Mouse (Mus musculus): Measurements from ENCODE around the gene Stk39. TPM values are rescaled to one million over a fixed set of nuclear protein-coding genes. Genes with fewer than 3 reads are reported as not detected.
A peak's percentile ranks its signal among the peaks of the same experiment; 100 is the strongest.

The Stk39 gene
- polyA plus RNA-seq, 1 experiment from 2014 or later: 11.8 TPM

- TF ChIP-seq CTCF (IDR thresholded peaks at IDR 0.05) (no peak), EP300 (IDR thresholded peaks at IDR 0.05) (peak; percentile 52; the same call in 1 of the 2 replicates)
Measured at GRCm38 (mm10) chr2:68432834-68433233, 39.2 kb downstream of the Stk39 start.

GRCm38 (mm10) chr2:68431024-68431962, 40.8 kb downstream of the Stk39 start:
- ATAC-seq: peak; percentile 85
- 62% methylated on average over 14 of the region's 14 CpGs for WGBS
- peaks cover 10% of the 10 kb centered on the region; the same call in 1 of the 2 replicates for H3K4me1 ChIP-seq (ENCODE audit: insufficient read depth, low read depth, low read length)
- H3K36me3 ChIP-seq (ENCODE audit: insufficient read depth, low read length): no peaks in the 10 kb centered on the region
- H3K27me3 ChIP-seq (replicated peaks; ENCODE audit: insufficient read depth, low read length): no peaks in the 10 kb centered on the region
- H3K27ac ChIP-seq (ENCODE audit: low read length): peak overlapping the region; percentile 82
- TF ChIP-seq EP300 (IDR thresholded peaks at IDR 0.05): peak; percentile 76
- TF ChIP-seq CTCF (IDR thresholded peaks at IDR 0.05): no peak
- no peak overlapping the region for H3K9ac ChIP-seq (replicated peaks; ENCODE audit: low read depth)
- DNase-seq (ENCODE audit: low spot score): peak; percentile 82
- no peak overlapping the region for H3K4me2 ChIP-seq (replicated peaks; ENCODE audit: low read depth, low read length)
- H3K4me3 ChIP-seq (ENCODE audit: low read depth, low read length): no peak overlapping the region
- H3K9me3 ChIP-seq (ENCODE audit: low read length): no peaks in the 10 kb centered on the region

More at GRCm38 (mm10) chr2:68432834-68433233, 39.2 kb downstream of the Stk39 start:
- Histone ChIP-seq H3K4me1 (ENCODE audit: insufficient read depth, low read depth, low read length) (peaks cover 10% of the 10 kb centered on the region; the same call in 1 of the 2 replicates), H3K9ac (replicated peaks; ENCODE audit: low read depth) (no peak overlapping the region), H3K4me2 (replicated peaks; ENCODE audit: low read depth, low read length) (no peak overlapping the region), H3K27ac (ENCODE audit: low read length) (no peak overlapping the region), H3K9me3 (ENCODE audit: low read length) (no peaks in the 10 kb centered on the region), H3K36me3 (ENCODE audit: insufficient read depth, low read length) (no peaks in the 10 kb centered on the region), H3K4me3 (ENCODE audit: low read depth, low read length) (no peak overlapping the region), H3K27me3 (replicated peaks; ENCODE audit: insufficient read depth, low read length) (no peaks in the 10 kb centered on the region)
- ATAC-seq: no peak
- WGBS: 33% methylated on average over 4 of the region's 4 CpGs
- peak; percentile 45 for DNase-seq (ENCODE audit: low spot score)

- H3K4me1 ChIP-seq (ENCODE audit: insufficient read depth, low read depth, low read length): peaks cover 10% of the 10 kb centered on the region; the same call in 1 of the 2 replicates
- no peak overlapping the region for H3K4me2 ChIP-seq (replicated peaks; ENCODE audit: low read depth, low read length)
- H3K27me3 ChIP-seq (replicated peaks; ENCODE audit: insufficient read depth, low read length): no peaks in the 10 kb centered on the region
- no peak overlapping the region for H3K4me3 ChIP-seq (ENCODE audit: low read depth, low read length)
- TF ChIP-seq CTCF (IDR thresholded peaks at IDR 0.05) (peak; percentile 71), EP300 (IDR thresholded peaks at IDR 0.05) (no peak)
- no peaks in the 10 kb centered on the region for H3K9me3 ChIP-seq (ENCODE audit: low read length)
- peak; percentile 35 for DNase-seq (ENCODE audit: low spot score)
- H3K9ac ChIP-seq (replicated peaks; ENCODE audit: low read depth): no peak overlapping the region
- ATAC-seq: peak; percentile 27
- H3K27ac ChIP-seq (ENCODE audit: low read length): peak overlapping the region; percentile 82; the same call in 1 of the 2 replicates
- 57% methylated on average over 5 of the region's 5 CpGs for WGBS
- no peaks in the 10 kb centered on the region for H3K36me3 ChIP-seq (ENCODE audit: insufficient read depth, low read length)
Measured at GRCm38 (mm10) chr2:68430493-68430892, 41.6 kb downstream of the Stk39 start.

GRCm38 (mm10) chr2:68429436-68429835, 42.6 kb downstream of the Stk39 start:
- no peaks in the 10 kb centered on the region for H3K36me3 ChIP-seq (ENCODE audit: insufficient read depth, low read length)
- H3K4me2 ChIP-seq (replicated peaks; ENCODE audit: low read depth, low read length): no peak overlapping the region
- no peaks in the 10 kb centered on the region for H3K27me3 ChIP-seq (replicated peaks; ENCODE audit: insufficient read depth, low read length)
- no peak for DNase-seq (ENCODE audit: low spot score)
- no peak for ATAC-seq
- no peak overlapping the region for H3K4me3 ChIP-seq (ENCODE audit: low read depth, low read length)
- H3K9ac ChIP-seq (replicated peaks; ENCODE audit: low read depth): no peak overlapping the region
- H3K27ac ChIP-seq (ENCODE audit: low read length): no peak overlapping the region
- WGBS: 66% methylated on average over 4 of the region's 4 CpGs
- H3K9me3 ChIP-seq (ENCODE audit: low read length): no peaks in the 10 kb centered on the region
- TF ChIP-seq EP300 (IDR thresholded peaks at IDR 0.05) (peak; percentile 59), CTCF (IDR thresholded peaks at IDR 0.05) (no peak)
- peaks cover 10% of the 10 kb centered on the region; the same call in 1 of the 2 replicates for H3K4me1 ChIP-seq (ENCODE audit: insufficient read depth, low read depth, low read length)

- no peaks in the 10 kb centered on the region for H3K4me1 ChIP-seq (ENCODE audit: insufficient read depth, low read depth, low read length)
- DNase-seq (ENCODE audit: low spot score) (no peak), ATAC-seq (no peak)
- TF ChIP-seq EP300 (IDR thresholded peaks at IDR 0.05): no peak
- no peak for TF ChIP-seq CTCF (IDR thresholded peaks at IDR 0.05)
- H3K9me3 ChIP-seq (ENCODE audit: low read length): no peaks in the 10 kb centered on the region
- 63% methylated on average over 5 of the region's 5 CpGs for WGBS
- H3K4me2 ChIP-seq (replicated peaks; ENCODE audit: low read depth, low read length): no peak overlapping the region
- no peaks in the 10 kb centered on the region for H3K36me3 ChIP-seq (ENCODE audit: insufficient read depth, low read length)
- no peak overlapping the region for H3K27ac ChIP-seq (ENCODE audit: low read length)
- no peaks in the 10 kb centered on the region for H3K27me3 ChIP-seq (replicated peaks; ENCODE audit: insufficient read depth, low read length)
- no peak overlapping the region for H3K4me3 ChIP-seq (ENCODE audit: low read depth, low read length)
- no peak overlapping the region for H3K9ac ChIP-seq (replicated peaks; ENCODE audit: low read depth)
Measured at GRCm38 (mm10) chr2:68426977-68427577, 45.0 kb downstream of the Stk39 start.

GRCm38 (mm10) chr2:68426074-68426473, 46.0 kb downstream of the Stk39 start:
- WGBS: 83% methylated on average over 4 of the region's 4 CpGs
- TF ChIP-seq EP300 (IDR thresholded peaks at IDR 0.05) (no peak), CTCF (IDR thresholded peaks at IDR 0.05) (no peak)
- H3K4me3 ChIP-seq (ENCODE audit: low read depth, low read length): no peak overlapping the region

More at GRCm38 (mm10) chr2:68426074-68426473, 46.0 kb downstream of the Stk39 start:
- Histone ChIP-seq H3K9me3 (ENCODE audit: low read length) (no peaks in the 10 kb centered on the region), H3K36me3 (ENCODE audit: insufficient read depth, low read length) (no peaks in the 10 kb centered on the region), H3K4me1 (ENCODE audit: insufficient read depth, low read depth, low read length) (no peaks in the 10 kb centered on the region), H3K27ac (ENCODE audit: low read length) (no peak overlapping the region), H3K4me2 (replicated peaks; ENCODE audit: low read depth, low read length) (no peak overlapping the region), H3K9ac (replicated peaks; ENCODE audit: low read depth) (no peak overlapping the region), H3K27me3 (replicated peaks; ENCODE audit: insufficient read depth, low read length) (no peaks in the 10 kb centered on the region)
- DNase-seq (ENCODE audit: low spot score) (no peak), ATAC-seq (no peak)

Data from lung, postnatal 0 days (tissue).